Mouse (Mus musculus) myocyte (in vitro differentiated cells): ENCODE measurements at regions not wholly inside any gene's neighbourhood (a gene's known extent, or its start where the extent isn't known, plus 50 kb on each side); places are given as distances from the start of the nearest gene placed in this dataset.

Experiments
- H3K27me3 ChIP-seq: one replicate; pipeline ENCODE4 v1.6.1; 2011; ENCODE audit not compliant: control insufficient read depth, insufficient read depth, insufficient read length
- H3K36me3 ChIP-seq: one replicate; pipeline ENCODE4 v1.6.1; 2011; ENCODE audit not compliant: control insufficient read depth, insufficient read depth
- H3K4me2 ChIP-seq: one replicate; pipeline ENCODE4 v1.6.1; 2011; ENCODE audit warnings: low read depth, control low read depth
- H3K4me3 ChIP-seq: one replicate; pipeline ENCODE4 v1.5.1; 2011; ENCODE audit warnings: mild to moderate bottlenecking, control low read depth, moderate library complexity
- H3K79me2 ChIP-seq: one replicate; pipeline ENCODE4 v1.6.1; 2011; ENCODE audit not compliant: control insufficient read depth, insufficient read depth
- H3ac ChIP-seq: one replicate; pipeline ENCODE4 v1.6.1; 2011; ENCODE audit not compliant: control insufficient read depth, insufficient read length
- CEBPB ChIP-seq: IDR thresholded peaks from 2 replicates; pipeline ENCODE4 v1.6.1; 2011; ENCODE audit warnings: mild to moderate bottlenecking, moderate library complexity; ENCODE audit not compliant: poor library complexity, insufficient read depth, severe bottlenecking
- E2F4 ChIP-seq: IDR thresholded peaks from one replicate; pipeline ENCODE4 v1.6.1; 2011; ENCODE audit warnings: mild to moderate bottlenecking, control low read depth, moderate library complexity; ENCODE audit not compliant: insufficient read depth
- MAX ChIP-seq: IDR thresholded peaks from one replicate; pipeline ENCODE4 v1.6.1; 2011; ENCODE audit warnings: low read depth, mild to moderate bottlenecking, control low read depth
- MYOD1 ChIP-seq, 3 experiments: IDR thresholded peaks; one replicate each; pipeline ENCODE4 v1.6.1; 2011; ENCODE audit warnings: control low read depth in 2 of 3, low read depth in 2 of 3, mild to moderate bottlenecking in 2 of 3, moderate library complexity in 1 of 3; ENCODE audit not compliant: insufficient read length in 2 of 3, control insufficient read depth in 1 of 3
- MYOG ChIP-seq, 3 experiments: IDR thresholded peaks; one replicate each; pipeline ENCODE4 v1.6.1; 2011; ENCODE audit warnings: control low read depth in 2 of 3, low read depth in 2 of 3, mild to moderate bottlenecking in 2 of 3; ENCODE audit not compliant: insufficient read length in 2 of 3, control insufficient read depth in 1 of 3, insufficient read depth in 1 of 3
- POLR2A ChIP-seq: IDR thresholded peaks from one replicate; pipeline ENCODE4 v1.6.1; 2011; ENCODE audit warnings: low read depth, mild to moderate bottlenecking, control low read depth, moderate library complexity; ENCODE audit not compliant: insufficient read length
- POLR2AphosphoS2 ChIP-seq: IDR thresholded peaks from one replicate; pipeline ENCODE4 v1.6.1; 2011; ENCODE audit warnings: low read depth, control low read depth; ENCODE audit not compliant: insufficient read length
- REST ChIP-seq: IDR thresholded peaks from one replicate; pipeline ENCODE4 v1.6.1; 2011; ENCODE audit warnings: mild to moderate bottlenecking, control low read depth, moderate library complexity; ENCODE audit not compliant: insufficient read depth, insufficient read length
- SRF ChIP-seq: IDR thresholded peaks from one replicate; pipeline ENCODE4 v1.6.1; 2011; ENCODE audit warnings: low read depth; ENCODE audit not compliant: control insufficient read depth, insufficient read length
- TCF12 ChIP-seq: IDR thresholded peaks from one replicate; pipeline ENCODE4 v1.6.1; 2011; ENCODE audit warnings: mild to moderate bottlenecking, control low read depth; ENCODE audit not compliant: poor library complexity, insufficient read depth, severe bottlenecking
- TCF3 ChIP-seq: IDR thresholded peaks from one replicate; pipeline ENCODE4 v1.6.1; 2011; ENCODE audit warnings: low read depth, control low read depth; ENCODE audit not compliant: insufficient read length
- USF1 ChIP-seq: IDR thresholded peaks from one replicate; pipeline ENCODE4 v1.6.1; 2011; ENCODE audit warnings: low read depth, mild to moderate bottlenecking, control low read depth, moderate library complexity

DNA sequence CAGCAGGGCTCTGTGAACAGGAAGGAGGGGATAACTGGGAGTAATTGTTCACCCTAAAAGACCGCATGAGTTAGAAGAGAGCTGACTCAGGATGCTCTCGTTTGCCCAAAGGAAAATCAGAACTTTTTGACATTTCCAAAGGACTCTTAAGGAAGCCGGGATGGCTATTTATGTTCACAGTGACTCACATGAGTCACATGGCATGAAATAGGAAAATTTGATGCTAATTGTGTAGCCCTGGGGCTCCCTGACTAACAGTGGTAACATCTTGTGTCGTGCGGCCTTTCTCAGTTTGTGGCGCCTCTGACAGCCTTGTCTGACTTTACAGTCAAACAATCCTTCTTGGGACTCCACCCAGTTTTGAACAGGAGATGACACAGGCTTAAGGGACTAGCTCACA is 51.9 kb upstream of the Cacna1a start:
- peak overlapping the region; percentile 36 for H3K4me2 ChIP-seq
- no peak overlapping the region for H3K4me3 ChIP-seq
- H3K79me2 ChIP-seq = no peaks in the 10 kb centered on the region
- no peak overlapping the region for H3ac ChIP-seq
- H3K27me3 ChIP-seq = no peaks in the 10 kb centered on the region
- H3K36me3 ChIP-seq = no peaks in the 10 kb centered on the region
- TF ChIP-seq USF1 (peak; percentile 70), POLR2A (no peak), TCF3 (no peak)

DNA sequence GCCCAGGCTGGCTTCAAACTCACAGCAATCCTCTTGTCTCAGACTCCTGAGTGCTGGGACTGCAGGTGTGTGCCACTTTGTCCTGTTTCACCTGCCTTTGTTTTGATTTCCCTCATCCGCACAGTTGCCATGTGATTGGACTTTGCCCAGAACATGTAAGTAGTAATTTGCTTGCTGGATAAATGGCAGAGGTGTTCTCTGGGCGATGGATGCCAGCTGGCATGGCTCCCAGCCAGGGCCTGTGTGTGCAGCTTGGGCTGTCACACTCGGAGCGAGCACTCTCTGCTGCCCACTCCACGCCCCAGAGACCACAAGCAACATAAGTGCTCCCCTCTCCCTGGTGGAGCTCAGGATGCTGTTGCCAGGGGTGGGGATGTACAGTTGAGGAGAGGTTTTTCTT is 53.9 kb upstream of the Cacna1a start:
- TF ChIP-seq TCF3 (no peak), CEBPB (no peak), MAX (no peak), MYOD1 (IDR thresholded peaks at IDR 0.05; ENCODE audit: control insufficient read depth in 1 of 3, insufficient read length in 2 of 3, low read depth in 2 of 3) (no peak), POLR2A (no peak), SRF (no peak), MYOG (IDR thresholded peaks at IDR 0.05; ENCODE audit: control insufficient read depth in 1 of 3, insufficient read depth in 1 of 3, insufficient read length in 2 of 3, low read depth in 2 of 3) (no peak), POLR2AphosphoS2 (no peak), REST (no peak)
- Histone ChIP-seq H3ac (no peak overlapping the region), H3K4me2 (no peak overlapping the region), H3K79me2 (no peaks in the 10 kb centered on the region), H3K27me3 (no peaks in the 10 kb centered on the region), H3K4me3 (no peak overlapping the region), H3K36me3 (no peaks in the 10 kb centered on the region)

DNA sequence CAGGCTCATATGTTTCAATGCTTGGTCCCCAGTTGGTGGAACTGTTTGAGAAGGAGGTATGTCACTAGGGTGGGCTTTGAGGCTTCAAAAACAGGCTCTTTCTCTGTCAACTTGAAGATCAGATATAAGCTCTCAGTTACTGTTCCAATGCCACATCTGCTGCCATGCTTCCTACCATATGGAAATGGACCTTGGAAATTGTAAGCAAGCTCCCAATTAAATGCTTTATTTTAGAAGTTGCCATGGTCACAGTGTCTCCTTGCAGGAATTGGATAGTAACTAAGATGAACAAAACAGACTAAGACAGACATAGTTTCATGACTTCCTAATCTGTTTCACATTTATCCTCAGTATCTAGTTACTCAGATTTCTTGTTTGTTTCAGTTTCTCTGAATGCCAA is 56.7 kb upstream of the Cacna1a start:
- Histone ChIP-seq H3K4me3 (no peak overlapping the region), H3K36me3 (no peaks in the 10 kb centered on the region), H3K79me2 (no peaks in the 10 kb centered on the region), H3K4me2 (no peak overlapping the region), H3ac (no peak overlapping the region), H3K27me3 (no peaks in the 10 kb centered on the region)
- TF ChIP-seq TCF12 = no peak
- TF ChIP-seq MYOG (IDR thresholded peaks at IDR 0.05; ENCODE audit: control insufficient read depth in 1 of 3, insufficient read depth in 1 of 3, insufficient read length in 2 of 3, low read depth in 2 of 3) = no peak
- TF ChIP-seq USF1 = no peak
- TF ChIP-seq REST = no peak
- no peak for TF ChIP-seq SRF
- TF ChIP-seq POLR2A = no peak

DNA sequence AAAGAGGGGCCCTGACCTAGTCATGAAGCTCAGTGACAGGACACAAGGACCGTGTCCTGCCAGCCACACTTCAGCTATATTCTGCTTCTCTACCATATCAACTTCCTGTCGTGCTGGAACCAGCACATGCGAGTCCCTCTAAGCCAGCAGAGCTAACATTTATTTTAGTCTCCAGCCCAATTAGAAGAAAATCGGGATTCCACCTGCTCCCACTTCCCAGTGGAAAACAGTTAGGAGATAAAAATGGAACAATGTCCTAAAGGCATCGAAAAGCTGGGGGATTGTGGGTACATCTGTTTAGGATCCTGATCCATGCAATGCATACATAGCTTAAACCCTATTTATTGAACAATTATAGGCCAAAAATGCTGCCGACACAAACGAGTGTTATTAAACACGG is 58.7 kb upstream of the Cacna1a start:
- Histone ChIP-seq H3K79me2 (no peaks in the 10 kb centered on the region), H3K36me3 (no peaks in the 10 kb centered on the region), H3K27me3 (no peaks in the 10 kb centered on the region), H3ac (no peak overlapping the region), H3K4me2 (no peak overlapping the region), H3K4me3 (no peak overlapping the region)
- no peak for TF ChIP-seq CEBPB
- no peak for TF ChIP-seq POLR2A
- no peak for TF ChIP-seq MYOD1 (IDR thresholded peaks at IDR 0.05; ENCODE audit: control insufficient read depth in 1 of 3, insufficient read length in 2 of 3, low read depth in 2 of 3)
- TF ChIP-seq SRF = no peak
- TF ChIP-seq E2F4 = no peak

DNA sequence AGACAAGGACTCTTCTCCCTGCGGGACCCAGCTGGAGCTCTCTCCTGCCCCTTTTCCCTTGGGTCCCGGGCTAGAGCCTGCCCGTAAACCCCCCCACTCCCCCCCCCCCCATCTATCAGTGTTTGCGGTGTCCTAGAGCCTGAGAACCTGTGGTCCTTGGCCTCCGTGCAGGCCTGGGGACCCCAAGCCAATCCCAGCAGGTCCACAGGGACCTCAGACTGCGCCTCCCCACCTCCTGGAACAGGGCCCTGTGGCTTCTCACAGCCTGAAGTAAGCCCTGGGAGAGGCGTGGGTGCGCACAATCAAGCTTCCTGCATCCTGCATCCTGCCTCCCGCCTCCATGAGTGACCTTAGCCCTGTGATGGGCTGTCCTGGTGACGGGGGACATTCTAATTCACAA is 52.6 kb upstream of the Ccdc130 start:
- no peaks in the 10 kb centered on the region for H3K27me3 ChIP-seq
- H3K79me2 ChIP-seq = no peaks in the 10 kb centered on the region
- H3K36me3 ChIP-seq = no peaks in the 10 kb centered on the region
- H3ac ChIP-seq = no peak overlapping the region
- no peak overlapping the region for H3K4me3 ChIP-seq
- H3K4me2 ChIP-seq = no peak overlapping the region
- no peak for TF ChIP-seq MYOD1 (IDR thresholded peaks at IDR 0.05; ENCODE audit: control insufficient read depth in 1 of 3, insufficient read length in 2 of 3, low read depth in 2 of 3)
- TF ChIP-seq MYOG (IDR thresholded peaks at IDR 0.05; ENCODE audit: control insufficient read depth in 1 of 3, insufficient read depth in 1 of 3, insufficient read length in 2 of 3, low read depth in 2 of 3) = no peak

DNA sequence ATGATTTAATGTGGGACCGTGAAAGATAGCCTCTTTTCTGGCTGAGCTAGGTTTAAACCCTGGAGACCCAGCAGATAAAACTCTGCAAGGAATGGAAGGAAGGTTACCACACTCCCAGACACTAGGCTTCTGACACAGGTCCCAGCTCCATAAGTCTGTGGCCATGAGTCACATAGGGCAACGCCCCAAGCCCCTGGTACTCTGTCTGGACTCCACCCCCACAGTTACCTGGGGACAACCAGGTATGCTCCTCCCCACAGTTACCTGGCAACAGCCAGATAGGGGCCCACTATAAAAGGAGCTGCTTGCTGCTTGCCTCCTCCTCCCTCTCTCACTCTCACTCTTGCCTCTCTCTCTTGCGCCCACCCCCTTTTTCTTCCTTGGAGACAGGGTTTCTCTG is 51.7 kb upstream of the Ccdc130 start:
- H3K27me3 ChIP-seq = no peaks in the 10 kb centered on the region
- H3K4me2 ChIP-seq = no peak overlapping the region
- H3K79me2 ChIP-seq = no peaks in the 10 kb centered on the region
- TF ChIP-seq POLR2AphosphoS2 = no peak
- TF ChIP-seq E2F4 = no peak
- no peak for TF ChIP-seq MYOG (IDR thresholded peaks at IDR 0.05; ENCODE audit: control insufficient read depth in 1 of 3, insufficient read depth in 1 of 3, insufficient read length in 2 of 3, low read depth in 2 of 3)
- no peak for TF ChIP-seq POLR2A
- no peak for TF ChIP-seq USF1
- TF ChIP-seq TCF3 = no peak
- TF ChIP-seq TCF12 = no peak
- no peak for TF ChIP-seq MYOD1 (IDR thresholded peaks at IDR 0.05; ENCODE audit: control insufficient read depth in 1 of 3, insufficient read length in 2 of 3, low read depth in 2 of 3)
- TF ChIP-seq MAX = no peak
- TF ChIP-seq SRF = no peak
- H3K36me3 ChIP-seq = no peaks in the 10 kb centered on the region
- no peak overlapping the region for H3K4me3 ChIP-seq
- no peak overlapping the region for H3ac ChIP-seq
